Mouse (Mus musculus) ZHBTc4 (cell line): ENCODE measurements at regions not wholly inside any gene's neighbourhood (a gene's known extent, or its start where the extent isn't known, plus 50 kb on each side); places are given as distances from the start of the nearest gene placed in this dataset.

Experiments used
- DNase-seq: peaks from one replicate; pipeline ENCODE4 v3.0.0-alpha.2; 2011; ENCODE audit warnings: low read depth, low spot score

- peak; percentile 7 for DNase-seq
Observed at GRCm38 (mm10) chr1:31337087-31337486, 114.4 kb downstream of the Pih1d3 start.

- DNase-seq: no peak
Observed at GRCm38 (mm10) chr1:31363971-31364370, 141.3 kb downstream of the Pih1d3 start.

DNA sequence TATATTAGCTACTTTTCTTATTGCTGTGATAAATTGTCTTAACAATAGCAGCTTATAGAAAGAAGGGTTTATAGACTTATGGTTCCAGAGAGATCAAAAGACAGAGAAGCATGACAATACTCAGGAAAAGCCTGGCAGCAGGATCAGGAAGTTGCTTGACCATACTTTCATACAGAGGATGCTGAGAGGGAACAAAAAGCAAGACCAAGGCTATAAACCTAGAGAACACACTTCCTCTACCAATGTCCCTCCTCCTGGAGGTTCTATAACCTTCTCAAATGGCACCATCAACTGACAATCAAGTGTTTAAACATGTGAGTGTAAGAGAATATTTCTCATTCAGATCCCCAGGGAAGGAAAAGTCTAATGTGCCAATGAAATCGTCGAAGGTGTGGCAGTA lies 154.7 kb downstream of the Pih1d3 start:
- no peak for DNase-seq

GRCm38 (mm10) chr1:31379032-31379431 lies 156.4 kb downstream of the Pih1d3 start:
- DNase-seq: no peak

GRCm38 (mm10) chr1:31380312-31380711 lies 157.7 kb downstream of the Pih1d3 start:
- no peak for DNase-seq

DNA sequence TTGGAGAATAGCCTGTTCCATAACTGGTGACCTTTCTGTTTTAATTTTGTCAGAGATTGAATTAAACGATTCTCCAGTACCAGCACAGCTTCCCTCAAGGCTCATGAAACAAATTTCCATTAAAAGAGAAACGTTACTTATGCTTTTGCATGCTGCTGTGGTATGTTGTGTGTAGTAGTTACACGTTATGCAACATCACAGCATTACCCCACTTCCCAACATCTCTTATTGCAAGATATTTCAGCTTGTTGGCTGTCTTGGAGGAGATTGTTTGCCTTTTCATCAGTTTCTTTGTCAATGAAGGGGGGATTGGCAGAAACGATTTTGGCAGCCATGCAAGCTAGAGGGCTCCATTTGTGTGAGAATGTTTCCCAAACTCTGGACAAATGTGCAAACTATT lies 159.6 kb downstream of the Pih1d3 start:
- no peak for DNase-seq
